Mouse (Mus musculus) ES-E14 (cell line): ENCODE results near the gene Amotl1.

ENCODE experiments used
- CHD2 ChIP-seq: IDR thresholded peaks from 2 replicates; pipeline ENCODE4 v1.6.1; 2014; ENCODE audit warnings: mild to moderate bottlenecking, low read depth, low read length, inconsistent platforms
- HCFC1 ChIP-seq: IDR thresholded peaks from 2 replicates; pipeline ENCODE4 v1.6.1; 2012; ENCODE audit warnings: low read length, inconsistent platforms, borderline replicate concordance; ENCODE audit not compliant: insufficient read depth
- MAFK ChIP-seq: IDR thresholded peaks from 2 replicates; pipeline ENCODE4 v1.6.1; 2014; ENCODE audit warnings: mild to moderate bottlenecking, low read depth, low read length, inconsistent platforms; ENCODE audit not compliant: insufficient read depth
- ZC3H11A ChIP-seq: IDR thresholded peaks from 2 replicates; pipeline ENCODE4 v1.6.1; 2012; ENCODE audit warnings: low read depth, mild to moderate bottlenecking, inconsistent platforms, low read length, borderline replicate concordance
- ZNF384 ChIP-seq: IDR thresholded peaks from 2 replicates; pipeline ENCODE4 v1.6.1; 2012; ENCODE audit warnings: low read depth, low read length, inconsistent platforms

- no peak for TF ChIP-seq ZC3H11A
- TF ChIP-seq CHD2, result no peak
- no peak for TF ChIP-seq HCFC1
- TF ChIP-seq MAFK, result no peak
- TF ChIP-seq ZNF384, result no peak
These were observed 97.1 kb downstream of the Amotl1 start for GRCm38 (mm10) chr9:14547584-14548365.
